Mouse (Mus musculus) liver, postnatal 0 days (tissue): Measurements from ENCODE around the gene Tmod2. TPM values are rescaled to one million over a fixed set of nuclear protein-coding genes. Genes with fewer than 3 reads are reported as not detected.
A peak's percentile ranks its signal among the peaks of the same experiment; 100 is the strongest.
"Not testable (repeated sequence)": the region's sequence is repeated elsewhere in the genome, so short reads cannot be mapped to it uniquely, and the experiment has no call there.

ENCODE experiments used
- ATAC-seq: fragments of 200-750 bp; cut with Nextera tagmentation; 2 replicates; pipeline ENCODE4 v1.8.0; 2017; ENCODE audit warnings: mild to moderate bottlenecking, moderate library complexity
- DNase-seq: peaks from one replicate; pipeline ENCODE4 v3.0.0-alpha.2; 2016
- H3K27ac ChIP-seq: fragments of 300-500 bp; sonication (generic); 2 replicates; pipeline ENCODE4 v1.5.1; 2014; ENCODE audit warnings: antibody characterized with exemption, moderate library complexity, mild to moderate bottlenecking, low read depth
- H3K27me3 ChIP-seq: fragments of 300-500 bp; sonication (generic); 2 replicates; pipeline ENCODE4 v1.6.1; 2014; ENCODE audit warnings: low read length, control low read depth, mixed read lengths; ENCODE audit not compliant: insufficient read depth
- H3K36me3 ChIP-seq: fragments of 300-500 bp; sonication (generic); replicated peaks from 2 replicates; pipeline ENCODE4 v1.6.1; 2014; ENCODE audit warnings: mild to moderate bottlenecking, control low read depth, low read length, moderate library complexity, mixed read lengths; ENCODE audit not compliant: insufficient read depth
- H3K4me1 ChIP-seq: fragments of 300-500 bp; sonication (generic); 2 replicates; pipeline ENCODE4 v1.6.1; 2014; ENCODE audit warnings: antibody characterized with exemption, mild to moderate bottlenecking, control low read depth; ENCODE audit not compliant: insufficient read depth
- H3K4me2 ChIP-seq: fragments of 300-500 bp; sonication (generic); 2 replicates; pipeline ENCODE4 v1.6.1; 2014; ENCODE audit warnings: low read depth, mild to moderate bottlenecking, low read length, moderate library complexity, mixed read lengths
- H3K4me3 ChIP-seq: fragments of 300-500 bp; sonication (generic); 2 replicates; pipeline ENCODE4 v1.5.1; 2014; ENCODE audit warnings: low read depth, low read length
- H3K9ac ChIP-seq: fragments of 300-500 bp; sonication (generic); replicated peaks from 2 replicates; pipeline ENCODE4 v1.6.1; 2014; ENCODE audit warnings: mild to moderate bottlenecking, moderate library complexity
- H3K9me3 ChIP-seq: fragments of 300-500 bp; sonication (generic); 2 replicates; pipeline ENCODE4 v1.6.1; 2016; ENCODE audit warnings: mild to moderate bottlenecking, control low read depth, low read length, mixed read lengths
- CTCF ChIP-seq: sonication (generic); IDR thresholded peaks from 2 replicates; pipeline ENCODE4 v1.5.1; 2016; ENCODE audit warnings: antibody characterized with exemption, low read depth
- EP300 ChIP-seq: IDR thresholded peaks from 2 replicates; pipeline ENCODE4 v1.6.1; 2016; ENCODE audit warnings: antibody characterized with exemption, low read depth, mild to moderate bottlenecking
- WGBS: fragments of 180-500 bp; shearing (Covaris S2); extraction: QIAGEN DNeasy Blood & Tissue Kit; methylation state at CpG from one replicate; pipeline ENCODE4 v1.1.7; 2014; ENCODE audit not compliant: insufficient replicate concordance; 5-methylcytosine and 5-hydroxymethylcytosine counted together
- polyA plus RNA-seq: library from polyadenylated mRNA; unstranded; fragments of >200 nt; fragmentation: Nextera tagmentation; extraction: Ambion mirVana; gene quantifications from 2 replicates; pipeline ENCODE4 v1.2.1, GENCODE M21; 2015

The Tmod2 gene
- polyA plus RNA-seq, 1 experiment from 2014 or later: 0.25 TPM

DNA sequence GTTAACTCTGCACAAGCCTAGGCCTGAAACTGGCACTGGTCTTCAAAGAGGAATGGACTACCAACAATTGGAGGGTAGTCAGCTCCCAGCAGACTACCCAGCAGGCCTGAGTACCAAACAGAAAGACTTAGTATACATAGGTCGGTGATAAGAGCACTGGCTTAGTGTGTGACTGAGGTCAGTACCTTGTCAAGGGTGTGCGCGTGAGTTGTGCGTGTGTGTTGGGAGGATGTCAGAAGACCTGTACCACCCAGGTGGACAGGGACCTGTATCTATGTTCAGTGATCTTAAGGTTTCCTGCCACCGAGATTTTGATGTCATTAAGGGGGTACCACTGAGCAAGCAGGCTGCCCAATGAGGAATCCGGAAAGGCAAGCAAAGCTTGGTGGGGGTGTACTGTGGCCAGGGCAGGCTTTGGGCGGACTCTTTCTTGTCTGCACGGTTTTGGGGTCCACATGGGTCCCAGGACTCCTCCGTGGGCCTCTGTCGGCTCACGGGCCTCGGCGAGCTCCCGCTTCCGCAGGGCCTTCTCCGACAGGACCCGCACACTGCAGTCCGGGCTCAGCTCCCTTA, 13.9 kb upstream of the Tmod2 start:
- TF ChIP-seq CTCF (no peak), EP300 (no peak)
- no peaks in the 10 kb centered on the region for H3K36me3 ChIP-seq
- peak overlapping the region; percentile 57 for H3K9ac ChIP-seq
- 19% methylated on average over 18 of the region's 18 CpGs for WGBS
- H3K27me3 ChIP-seq: peaks cover 25% of the 10 kb centered on the region
- H3K27ac ChIP-seq: no peak overlapping the region
- ATAC-seq (no peak), DNase-seq (no peak)
- H3K4me1 ChIP-seq: peaks cover 4% of the 10 kb centered on the region; the same call in 1 of the 2 replicates
- H3K9me3 ChIP-seq: no peaks in the 10 kb centered on the region
- peak overlapping the region; percentile 89 for H3K4me2 ChIP-seq
- peak overlapping the region; percentile 60 for H3K4me3 ChIP-seq

DNA sequence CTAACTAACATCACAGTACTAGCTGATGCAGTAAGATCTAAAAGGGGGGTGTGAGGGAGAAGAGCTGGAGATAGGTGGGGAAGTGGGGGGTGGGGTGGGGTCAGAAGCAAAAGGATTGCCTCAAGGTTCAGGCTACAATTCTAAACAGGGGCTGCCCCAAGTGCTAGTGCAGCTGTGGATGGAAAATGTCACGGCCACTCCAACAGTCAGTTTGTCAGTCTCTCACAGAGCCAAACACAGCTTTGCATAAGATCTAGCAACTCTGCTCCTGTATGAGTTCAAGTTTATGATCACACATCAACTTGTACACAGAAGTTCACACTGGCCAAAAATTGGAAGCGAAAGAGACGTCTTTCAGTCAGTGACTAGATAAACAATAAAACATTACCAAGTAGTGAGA, 10.3 kb upstream of the Tmod2 start:
- Histone ChIP-seq H3K4me1 (peaks cover 4% of the 10 kb centered on the region; the same call in 1 of the 2 replicates), H3K27ac (no peak overlapping the region), H3K36me3 (no peaks in the 10 kb centered on the region), H3K4me2 (no peak overlapping the region), H3K9me3 (no peaks in the 10 kb centered on the region), H3K9ac (no peak overlapping the region), H3K4me3 (no peak overlapping the region), H3K27me3 (peaks cover 19% of the 10 kb centered on the region)
- 75% methylated on average over 3 of the region's 3 CpGs for WGBS
- DNase-seq: no peak
- TF ChIP-seq EP300 (no peak), CTCF (no peak)
- ATAC-seq: no peak

DNA sequence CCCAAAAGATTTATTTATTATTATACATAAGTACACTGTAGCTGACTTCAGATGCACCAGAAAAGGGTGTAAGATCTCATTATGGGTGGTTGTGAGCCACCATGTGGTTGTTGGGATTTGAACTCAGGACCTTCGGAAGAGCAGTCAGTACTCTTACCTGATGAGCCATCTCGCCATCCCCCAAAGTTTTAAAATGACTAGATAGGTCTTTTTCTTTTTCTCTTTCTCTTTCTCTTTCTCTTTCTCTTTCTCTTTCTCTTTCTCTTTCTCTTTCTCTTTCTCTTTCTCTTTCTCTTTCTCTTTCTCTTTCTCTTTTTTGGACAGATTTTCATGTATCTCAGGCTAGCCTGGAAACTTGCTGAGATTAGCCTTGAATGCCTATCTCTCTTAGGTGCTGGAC, 8.6 kb upstream of the Tmod2 start:
- DNase-seq, H3K4me3 ChIP-seq, ATAC-seq, H3K36me3 ChIP-seq, H3K27ac ChIP-seq, H3K9me3 ChIP-seq, H3K4me1 ChIP-seq, H3K27me3 ChIP-seq, H3K9ac ChIP-seq, H3K4me2 ChIP-seq: not testable (repeated sequence)
- WGBS: 82% methylated on average over 2 of the region's 2 CpGs

DNA sequence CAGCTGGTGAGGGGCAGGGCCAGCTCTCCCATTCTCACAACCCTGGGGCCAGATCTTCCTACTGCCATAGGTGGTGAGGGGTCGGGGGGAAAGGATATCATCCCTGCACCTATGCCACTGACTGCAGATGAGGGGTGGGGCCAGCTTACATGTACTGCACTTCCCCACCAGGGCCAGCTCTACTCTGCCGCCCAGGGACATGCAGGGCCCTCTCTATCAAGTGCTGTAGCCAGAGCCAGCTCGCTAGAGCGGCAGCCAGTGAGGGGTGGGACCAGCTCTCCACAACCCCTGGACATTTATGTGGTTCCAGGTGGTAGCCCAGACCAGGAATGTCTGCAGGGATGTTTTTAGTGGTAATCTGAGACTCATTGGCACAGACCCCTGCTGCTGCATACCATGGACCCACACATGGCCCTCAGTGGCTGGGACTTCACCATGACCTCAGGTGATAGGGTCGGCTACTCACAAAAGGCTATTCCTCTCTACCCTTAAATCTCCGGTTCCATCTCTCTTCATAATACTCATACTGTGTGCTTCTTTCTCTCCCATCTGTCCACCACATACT, 7.8 kb upstream of the Tmod2 start:
- WGBS: 76% methylated on average over 6 of the region's 6 CpGs

DNA sequence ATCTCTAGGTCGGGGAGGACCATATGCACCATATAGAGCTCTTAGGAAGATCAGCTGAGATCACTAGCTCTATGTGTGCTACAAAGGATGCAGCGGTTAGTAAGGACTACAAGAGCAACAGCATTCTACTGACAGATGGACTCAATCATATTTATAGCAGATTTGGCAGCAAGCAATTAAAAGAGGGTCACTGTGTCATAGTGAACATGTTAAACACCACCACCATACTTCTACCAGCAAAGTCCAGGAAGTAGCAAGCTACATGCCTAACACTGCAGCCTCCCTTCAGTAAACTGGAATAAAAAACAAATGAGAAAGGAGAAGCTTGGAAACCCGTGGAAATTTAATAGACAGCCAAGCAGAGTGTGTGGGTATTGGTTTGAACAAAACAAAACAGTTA, 5.4 kb upstream of the Tmod2 start:
- no peak overlapping the region for H3K9ac ChIP-seq
- no peaks in the 10 kb centered on the region for H3K4me1 ChIP-seq
- DNase-seq (no peak), ATAC-seq (no peak)
- no peak overlapping the region for H3K4me2 ChIP-seq
- H3K27me3 ChIP-seq: peaks cover 8% of the 10 kb centered on the region
- 61% methylated on average over 3 of the region's 3 CpGs for WGBS
- no peaks in the 10 kb centered on the region for H3K36me3 ChIP-seq
- no peak overlapping the region for H3K27ac ChIP-seq
- no peaks in the 10 kb centered on the region for H3K9me3 ChIP-seq
- no peak overlapping the region for H3K4me3 ChIP-seq
- no peak for TF ChIP-seq CTCF
- no peak for TF ChIP-seq EP300

More for the DNA sequence above, 7.8 kb upstream of the Tmod2 start:
- Histone ChIP-seq H3K27me3 (no peaks in the 10 kb centered on the region), H3K9me3 (no peaks in the 10 kb centered on the region), H3K4me3 (no peak overlapping the region), H3K4me1 (no peaks in the 10 kb centered on the region), H3K9ac (no peak overlapping the region), H3K27ac (no peak overlapping the region), H3K36me3 (no peaks in the 10 kb centered on the region), H3K4me2 (no peak overlapping the region)
- TF ChIP-seq CTCF (no peak), EP300 (no peak)
- ATAC-seq (no peak), DNase-seq (no peak)

- Histone ChIP-seq H3K9me3 (no peaks in the 10 kb centered on the region), H3K27ac (no peak overlapping the region), H3K4me3 (no peak overlapping the region), H3K27me3 (peaks cover 33% of the 10 kb centered on the region), H3K9ac (no peak overlapping the region), H3K4me2 (no peak overlapping the region), H3K4me1 (peaks cover 3% of the 10 kb centered on the region; the same call in 1 of the 2 replicates), H3K36me3 (no peaks in the 10 kb centered on the region)
- no peak for ATAC-seq
- TF ChIP-seq EP300: no peak
- no peak for TF ChIP-seq CTCF
- no peak for DNase-seq
- WGBS: 35% methylated on average over 16 of the region's 16 CpGs
Observed at GRCm38 (mm10) chr9:75609965-75610364, 1.2 kb downstream of the Tmod2 start.

DNA sequence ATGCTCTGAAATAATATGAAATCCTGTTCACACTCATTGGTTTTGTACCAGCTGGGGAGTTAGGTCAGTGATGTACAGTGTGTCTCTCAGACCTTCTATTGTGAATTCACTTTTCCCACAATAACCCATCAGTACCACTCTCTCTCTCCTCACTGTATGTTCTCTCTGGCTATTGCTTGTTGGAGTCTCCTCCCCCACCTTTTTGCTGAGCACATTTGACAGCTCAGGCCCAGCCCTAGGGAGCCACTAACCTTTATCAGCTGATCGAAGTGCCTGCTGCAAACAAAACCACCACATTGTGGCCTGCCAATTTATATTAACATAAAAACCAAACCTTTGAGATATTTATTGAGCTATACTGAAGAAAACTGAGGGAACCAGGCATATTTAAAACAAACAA, 1.6 kb downstream of the Tmod2 start:
- H3K9ac ChIP-seq: no peak overlapping the region
- no peak overlapping the region for H3K4me2 ChIP-seq
- 41% methylated on average over 1 of the region's 1 CpGs for WGBS
- ATAC-seq: no peak
- no peaks in the 10 kb centered on the region for H3K36me3 ChIP-seq
- no peak for DNase-seq
- H3K4me3 ChIP-seq: no peak overlapping the region
- H3K27ac ChIP-seq: no peak overlapping the region
- H3K9me3 ChIP-seq: no peaks in the 10 kb centered on the region
- TF ChIP-seq CTCF (no peak), EP300 (no peak)
- peaks cover 3% of the 10 kb centered on the region; the same call in 1 of the 2 replicates for H3K4me1 ChIP-seq
- peaks cover 33% of the 10 kb centered on the region for H3K27me3 ChIP-seq
